Mouse (Mus musculus) heart, adult 2 months (tissue): ENCODE measurements around the gene Acly.

Source experiments
- CTCF ChIP-seq: fragments of 200-600 bp; IDR thresholded peaks from 2 replicates; pipeline ENCODE4 v1.8.1; 2022; ENCODE audit warnings: antibody characterized with exemption, mild to moderate bottlenecking, moderate library complexity
- POLR2A ChIP-seq: fragments of 200-500 bp; IDR thresholded peaks from 2 replicates; pipeline ENCODE4 v1.6.1; 2011; ENCODE audit warnings: mild to moderate bottlenecking, low read depth, low read length, control low read depth; ENCODE audit not compliant: insufficient read depth

DNA sequence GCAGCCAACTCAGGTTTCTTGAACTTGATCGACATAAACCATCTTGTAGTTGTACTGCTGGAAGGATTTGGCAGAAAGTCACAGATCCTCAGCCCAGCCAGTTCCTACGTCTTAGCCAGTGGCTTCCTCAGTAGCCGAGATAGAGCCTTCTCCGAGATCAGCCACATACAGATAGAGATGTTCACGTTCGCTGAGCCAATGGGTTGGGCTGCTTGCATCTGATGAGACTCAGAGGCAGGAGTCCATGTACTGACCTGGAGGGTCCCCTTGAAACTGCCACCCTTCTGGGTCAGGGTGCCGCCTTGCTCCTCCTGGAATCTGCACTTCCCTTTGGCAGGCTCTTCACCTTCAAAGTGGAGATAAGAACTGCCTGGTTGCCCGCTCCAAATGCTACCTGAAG, 21.7 kb upstream of the Acly start:
- TF ChIP-seq CTCF (no peak), POLR2A (no peak)
